Mouse (Mus musculus) hindbrain, embryonic 15.5 days (tissue): ENCODE data around the gene Plac8. TPM values are rescaled to one million over a fixed set of nuclear protein-coding genes. Genes with fewer than 3 reads are reported as not detected.

Experiments used
- ATAC-seq: fragments of 200-750 bp; cut with Nextera tagmentation; 2 replicates; pipeline ENCODE4 v1.8.0; 2017; ENCODE audit warnings: low read depth, moderate number of reproducible peaks, moderate TSS enrichment; ENCODE audit not compliant: low FRiP score
- H3K27ac ChIP-seq: fragments of 300-500 bp; sonication (generic); replicated peaks from 2 replicates; pipeline ENCODE4 v1.5.1; 2015; ENCODE audit warnings: mild to moderate bottlenecking, inconsistent platforms
- H3K27me3 ChIP-seq: fragments of 300-500 bp; sonication (generic); 2 replicates; pipeline ENCODE4 v1.6.1; 2015; ENCODE audit warnings: control low read depth, inconsistent platforms
- H3K36me3 ChIP-seq: fragments of 300-500 bp; sonication (generic); 2 replicates; pipeline ENCODE4 v1.6.1; 2015; ENCODE audit warnings: control low read depth, inconsistent platforms
- H3K4me1 ChIP-seq: fragments of 300-500 bp; sonication (generic); replicated peaks from 2 replicates; pipeline ENCODE4 v1.6.1; 2015; ENCODE audit warnings: control low read depth, inconsistent platforms
- H3K4me2 ChIP-seq: fragments of 300-500 bp; sonication (generic); 2 replicates; pipeline ENCODE4 v1.6.1; 2015; ENCODE audit warnings: moderate library complexity, mild to moderate bottlenecking, inconsistent platforms
- H3K4me3 ChIP-seq: fragments of 300-500 bp; sonication (generic); 2 replicates; pipeline ENCODE4 v1.5.1; 2015; ENCODE audit warnings: mild to moderate bottlenecking, inconsistent platforms
- H3K9ac ChIP-seq: fragments of 300-500 bp; sonication (generic); 2 replicates; pipeline ENCODE4 v1.6.1; 2015; ENCODE audit warnings: inconsistent platforms
- H3K9me3 ChIP-seq: fragments of 300-500 bp; sonication (generic); 2 replicates; pipeline ENCODE4 v1.6.1; 2016; ENCODE audit warnings: control low read depth, inconsistent platforms
- WGBS: fragments of 180-500 bp; shearing (Covaris S2); methylation state at CpG from one replicate; pipeline ENCODE4 v1.1.7; 2015; 5-methylcytosine and 5-hydroxymethylcytosine counted together
- polyA plus RNA-seq: library from polyadenylated mRNA; unstranded; fragments of >200 nt; fragmentation: Nextera tagmentation; extraction: Ambion mirVana; gene quantifications from 2 replicates; pipeline ENCODE4 v1.2.1, GENCODE M21; 2015

Gene Plac8
- polyA plus RNA-seq, 1 experiment from 2014 or later = 0.35 TPM

- Histone ChIP-seq H3K27me3 (no peaks in the 10 kb centered on the region), H3K9me3 (no peaks in the 10 kb centered on the region), H3K36me3 (no peaks in the 10 kb centered on the region), H3K4me1 (peaks cover 23% of the 10 kb centered on the region), H3K9ac (no peak overlapping the region), H3K4me3 (no peak overlapping the region), H3K4me2 (0 out of 2 replicates have a peak overlapping the region, but pooled peaks have one; percentile 3), H3K27ac (no peak overlapping the region)
- WGBS = 92% methylated on average over 2 of the region's 2 CpGs
- ATAC-seq = no peak
Observed at GRCm38 (mm10) chr5:100520223-100520622, 51.8 kb downstream of the Plac8 start.

DNA sequence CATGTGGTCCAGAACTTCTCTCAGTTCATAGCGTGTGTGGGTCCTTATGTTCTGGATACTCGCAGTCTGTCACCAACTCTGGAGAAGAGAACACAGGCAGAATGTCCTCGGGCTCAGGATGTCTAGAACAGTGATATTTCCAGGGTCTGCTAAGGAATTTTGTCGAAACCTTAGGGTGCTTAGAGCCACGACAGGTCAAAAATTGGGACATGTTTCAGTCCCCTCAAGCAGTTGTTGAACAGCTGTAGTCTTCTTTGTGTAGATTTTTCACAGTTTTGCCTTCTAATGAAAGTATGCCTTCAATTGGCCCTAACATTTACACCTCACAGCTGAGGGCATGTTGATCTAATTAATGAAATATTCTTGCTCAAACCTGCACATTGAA lies 53.0 kb downstream of the Plac8 start:
- peak overlapping the region; percentile 87 for H3K27ac ChIP-seq

GRCm38 (mm10) chr5:100518049-100519026 lies 53.7 kb downstream of the Plac8 start, which contains the start of gene Cops4:
TSS of gene Cops4 (plus strand) at chr5:100518309.
- peaks cover 23% of the 10 kb centered on the region for H3K4me1 ChIP-seq
- peak within 1 kb of the TSS; percentile 77 for H3K9ac ChIP-seq
- no peaks in the 10 kb centered on the region for H3K9me3 ChIP-seq
- peak within 1 kb of the TSS; percentile 90 for H3K4me2 ChIP-seq
- no peaks in the 10 kb centered on the region for H3K36me3 ChIP-seq
- WGBS = under 1% methylated on average over 64 of the region's 64 CpGs
- peak within 1 kb of the TSS; percentile 87 for H3K4me3 ChIP-seq
- peak within 1 kb of the TSS; percentile 87 for H3K27ac ChIP-seq
- H3K27me3 ChIP-seq = peaks cover 2% of the 10 kb centered on the region; the same call in 1 of the 2 replicates
- peak; percentile 100 for ATAC-seq

More for the DNA sequence above, 53.0 kb downstream of the Plac8 start:
- Histone ChIP-seq H3K9me3 (no peaks in the 10 kb centered on the region), H3K9ac (peak overlapping the region; percentile 77), H3K36me3 (no peaks in the 10 kb centered on the region), H3K4me2 (peak overlapping the region; percentile 90), H3K27me3 (peaks cover 2% of the 10 kb centered on the region; the same call in 1 of the 2 replicates), H3K4me1 (peaks cover 23% of the 10 kb centered on the region), H3K4me3 (peak overlapping the region; percentile 87)
- 15% methylated on average over 5 of the region's 5 CpGs for WGBS
- no peak for ATAC-seq

DNA sequence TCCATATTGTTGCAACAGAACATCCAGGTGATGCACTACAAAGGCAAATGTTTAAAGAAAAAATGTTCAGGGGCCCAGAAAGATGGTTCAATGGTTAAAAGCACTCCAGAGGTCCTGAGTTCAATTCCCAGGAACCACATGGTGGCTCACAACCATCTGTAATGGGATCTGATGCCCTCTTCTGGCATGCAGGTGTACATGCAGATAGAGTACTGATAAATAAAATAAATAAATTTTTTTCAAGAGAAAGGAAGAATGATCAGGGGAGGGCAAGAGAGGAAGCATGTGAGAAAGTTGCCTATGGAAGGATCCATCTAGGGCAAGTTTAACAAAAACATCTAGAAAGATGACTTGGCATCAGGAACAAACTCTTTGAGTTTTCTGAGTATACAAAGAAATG lies 59.5 kb downstream of the Plac8 start:
- Histone ChIP-seq H3K4me3 (no peak overlapping the region), H3K4me1 (peaks cover 3% of the 10 kb centered on the region), H3K36me3 (no peaks in the 10 kb centered on the region), H3K9ac (no peak overlapping the region), H3K9me3 (no peaks in the 10 kb centered on the region), H3K27me3 (peaks cover 2% of the 10 kb centered on the region; the same call in 1 of the 2 replicates), H3K4me2 (no peak overlapping the region), H3K27ac (no peak overlapping the region)
- ATAC-seq = no peak

DNA sequence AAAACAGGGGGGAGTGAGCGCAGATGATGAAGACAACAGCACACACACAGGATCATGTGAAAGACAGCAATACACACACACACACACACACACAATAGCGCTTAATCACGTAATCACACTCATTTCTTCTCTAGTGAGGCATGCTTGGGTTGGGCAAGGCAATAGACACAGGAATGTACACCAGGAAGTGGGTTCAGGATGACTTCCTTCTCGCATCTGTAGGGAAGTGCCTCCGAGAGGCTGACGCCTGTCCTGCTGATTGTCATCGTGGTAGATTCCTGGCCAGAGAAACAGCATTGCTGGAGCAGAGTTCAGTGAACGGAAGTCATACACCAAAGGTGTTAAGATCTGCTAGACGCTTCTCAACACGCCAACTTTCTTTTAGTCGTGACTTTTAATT lies 62.8 kb downstream of the Plac8 start:
- Histone ChIP-seq H3K27ac (no peak overlapping the region), H3K4me3 (no peak overlapping the region), H3K36me3 (no peaks in the 10 kb centered on the region), H3K9me3 (no peaks in the 10 kb centered on the region), H3K4me1 (no peaks in the 10 kb centered on the region), H3K9ac (no peak overlapping the region), H3K4me2 (no peak overlapping the region), H3K27me3 (no peaks in the 10 kb centered on the region; the same call in 1 of the 2 replicates)
- ATAC-seq = no peak
- WGBS = 80% methylated on average over 11 of the region's 11 CpGs

Other genes with a start within 250 kb of the Plac8 start
- gene Sec31a, start 156.0 kb downstream of the Plac8 start, polyA plus RNA-seq = 86.4 and 95.4 TPM in 2 replicates
- 7.1 and 7.4 TPM in 2 replicates for gene Lin54, start 71.6 kb downstream of the Plac8 start, polyA plus RNA-seq
- 171 and 175 TPM in 2 replicates for gene Cops4, start 53.9 kb downstream of the Plac8 start, polyA plus RNA-seq
- gene Coq2, start 102.9 kb upstream of the Plac8 start, polyA plus RNA-seq = 52.2 and 52.3 TPM in 2 replicates
- gene Hpse, start 147.5 kb upstream of the Plac8 start, polyA plus RNA-seq = 0.50 and 0.53 TPM in 2 replicates
- 18.2 and 18.5 TPM in 2 replicates for gene Helq, start 226.4 kb upstream of the Plac8 start, polyA plus RNA-seq
- 146 and 148 TPM in 2 replicates for gene Mrps18c, start 226.4 kb upstream of the Plac8 start, polyA plus RNA-seq
- gene Abraxas1, start 248.7 kb upstream of the Plac8 start, polyA plus RNA-seq = 14.0 and 15.7 TPM in 2 replicates